Mouse (Mus musculus): ENCODE measurements around the gene Map3k5. TPM values are rescaled to one million over a fixed set of nuclear protein-coding genes. Genes with fewer than 3 reads are reported as not detected.

Gene Map3k5
- polyA plus RNA-seq, 1 experiment from 2014 or later = 4.0 TPM

DNA sequence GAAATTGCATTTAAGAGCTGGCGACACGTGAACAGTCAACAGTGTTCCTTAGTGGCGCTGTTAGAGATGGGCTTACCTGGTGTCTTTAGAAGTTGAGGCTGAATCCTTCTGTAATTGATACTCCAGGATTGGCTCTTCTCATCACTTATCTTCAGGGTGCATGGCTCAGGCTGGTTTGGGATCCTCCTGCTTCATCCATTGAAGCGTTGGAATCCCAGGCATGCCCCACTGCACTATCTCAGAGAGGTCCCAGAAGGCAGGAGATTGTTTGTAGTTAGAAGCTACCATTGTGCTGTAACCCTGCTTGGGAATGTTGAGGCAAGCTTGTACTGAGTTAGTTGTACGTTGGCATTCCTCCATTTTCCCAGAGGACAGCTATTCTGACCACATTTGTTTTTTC lies 13.6 kb downstream of the Map3k5 start:
- ATAC-seq (ENCODE audit: low FRiP score, low TSS enrichment) = no peak
- WGBS = 95% methylated on average over 5 of the region's 5 CpGs
- no peak overlapping the region for H3K4me2 ChIP-seq (replicated peaks; ENCODE audit: low read depth, low read length)
- no peaks in the 10 kb centered on the region for H3K4me1 ChIP-seq (ENCODE audit: control insufficient read depth, insufficient read depth, low read length)
- H3K27me3 ChIP-seq (ENCODE audit: control insufficient read depth, insufficient read depth, low read length) = no peaks in the 10 kb centered on the region
- H3K27ac ChIP-seq (ENCODE audit: low read depth, low read length) = no peak overlapping the region
- H3K9ac ChIP-seq (ENCODE audit: low read depth, low read length) = no peak overlapping the region
- H3K36me3 ChIP-seq (ENCODE audit: control insufficient read depth, insufficient read depth, low read length) = no peaks in the 10 kb centered on the region
- no peak overlapping the region for H3K4me3 ChIP-seq (ENCODE audit: low read length)
- H3K9me3 ChIP-seq (ENCODE audit: control insufficient read depth, low read length) = no peaks in the 10 kb centered on the region

DNA sequence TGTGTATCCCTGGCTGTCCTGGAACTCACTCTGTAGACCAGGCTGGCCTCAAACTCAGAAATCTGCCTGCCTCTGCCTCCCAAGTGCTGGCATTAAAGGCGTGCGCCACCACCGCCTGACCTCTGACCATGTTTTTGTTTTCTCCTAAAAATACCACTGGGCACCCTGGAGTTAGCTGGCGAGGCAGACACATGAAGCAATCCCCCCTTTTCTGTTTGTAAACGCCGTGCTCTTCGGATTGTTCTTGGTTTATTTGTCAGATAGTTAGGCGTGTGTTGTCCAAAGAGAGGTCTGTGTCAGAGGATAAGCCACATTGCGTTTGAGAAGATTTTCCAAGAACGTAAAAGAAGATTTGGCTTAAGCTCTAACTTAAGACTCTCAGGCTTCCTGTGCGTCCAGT lies 14.1 kb downstream of the Map3k5 start:
- Histone ChIP-seq H3K36me3 (ENCODE audit: control insufficient read depth, insufficient read depth, low read length) (no peaks in the 10 kb centered on the region), H3K9ac (ENCODE audit: low read depth, low read length) (no peak overlapping the region), H3K9me3 (ENCODE audit: control insufficient read depth, low read length) (no peaks in the 10 kb centered on the region), H3K27ac (ENCODE audit: low read depth, low read length) (no peak overlapping the region), H3K4me3 (ENCODE audit: low read length) (no peak overlapping the region), H3K27me3 (ENCODE audit: control insufficient read depth, insufficient read depth, low read length) (no peaks in the 10 kb centered on the region), H3K4me2 (replicated peaks; ENCODE audit: low read depth, low read length) (no peak overlapping the region), H3K4me1 (ENCODE audit: control insufficient read depth, insufficient read depth, low read length) (no peaks in the 10 kb centered on the region; the same call in 1 of the 2 replicates)
- no peak for ATAC-seq (ENCODE audit: low FRiP score, low TSS enrichment)
- WGBS = 95% methylated on average over 11 of the region's 11 CpGs

DNA sequence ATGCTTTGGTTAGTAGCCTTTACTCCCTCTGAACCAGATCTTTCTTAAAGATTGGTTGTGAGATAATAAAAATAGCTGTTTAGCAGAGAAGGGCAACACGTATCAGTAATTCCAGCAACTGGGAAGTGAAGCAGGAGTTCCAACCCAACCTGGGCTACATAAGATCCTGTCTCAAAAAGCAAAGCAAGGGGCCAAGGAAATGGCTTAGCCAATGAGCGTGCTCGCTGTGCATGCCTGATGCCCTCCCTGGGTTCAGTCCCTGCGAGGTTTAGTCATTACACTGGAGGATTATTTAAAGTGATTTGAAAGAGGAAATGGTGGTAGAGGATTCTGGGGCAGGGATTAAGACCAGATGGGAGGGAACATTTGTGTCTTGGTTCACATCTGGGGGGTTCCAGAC lies 14.8 kb downstream of the Map3k5 start:
- Histone ChIP-seq H3K4me3 (ENCODE audit: low read length) (no peak overlapping the region), H3K36me3 (ENCODE audit: control insufficient read depth, insufficient read depth, low read length) (no peaks in the 10 kb centered on the region), H3K27ac (ENCODE audit: low read depth, low read length) (no peak overlapping the region)

DNA sequence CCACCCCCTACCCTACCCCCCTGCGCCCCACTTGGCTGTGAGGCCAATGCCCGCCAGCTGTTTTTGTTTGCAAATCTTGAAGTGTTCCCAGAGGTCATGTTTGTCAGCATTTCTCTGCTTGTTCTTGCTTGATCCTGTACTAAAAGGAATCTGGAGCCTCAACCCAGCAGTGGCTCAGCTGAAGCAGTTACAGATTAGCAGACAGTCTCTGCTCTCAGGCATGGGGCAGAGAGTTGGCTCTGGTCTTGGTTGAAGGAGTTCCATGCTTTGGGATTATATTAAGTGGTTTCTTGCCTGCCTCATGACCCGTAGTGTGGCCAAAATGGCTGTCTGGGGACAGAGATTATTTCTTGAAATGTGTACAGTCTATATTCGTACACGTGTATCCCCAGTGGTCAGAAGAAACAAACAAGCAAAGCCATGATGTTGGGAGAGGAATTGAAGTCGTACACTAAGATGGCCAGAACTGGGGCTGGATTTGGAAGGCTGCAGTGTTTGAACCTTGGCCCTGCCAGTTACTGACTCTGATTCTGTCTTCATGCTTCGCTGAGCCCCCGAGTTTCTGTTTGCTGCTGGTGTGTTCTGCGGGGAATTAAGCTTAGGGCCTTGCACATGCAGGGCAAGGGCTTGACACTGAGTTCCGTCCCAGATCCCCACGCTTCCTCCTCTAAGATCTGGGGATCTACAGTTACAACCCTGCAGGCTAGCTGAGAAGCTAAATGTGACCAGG lies 18.9 kb downstream of the Map3k5 start:
- H3K27me3 ChIP-seq (ENCODE audit: control insufficient read depth, insufficient read depth, low read length) = no peaks in the 10 kb centered on the region
- 0 out of 2 replicates have a peak overlapping the region, but pooled peaks have one; percentile 19 for H3K27ac ChIP-seq (ENCODE audit: low read depth, low read length)
- H3K4me1 ChIP-seq (ENCODE audit: control insufficient read depth, insufficient read depth, low read length) = no peaks in the 10 kb centered on the region; the same call in 1 of the 2 replicates
- no peaks in the 10 kb centered on the region for H3K36me3 ChIP-seq (ENCODE audit: control insufficient read depth, insufficient read depth, low read length)
- no peak overlapping the region for H3K4me2 ChIP-seq (replicated peaks; ENCODE audit: low read depth, low read length)
- WGBS = 75% methylated on average over 11 of the region's 11 CpGs
- H3K4me3 ChIP-seq (ENCODE audit: low read length) = no peak overlapping the region
- no peak overlapping the region for H3K9ac ChIP-seq (ENCODE audit: low read depth, low read length)
- ATAC-seq (ENCODE audit: low FRiP score, low TSS enrichment) = peak; percentile 63; the same call in 1 of the 2 replicates
- no peaks in the 10 kb centered on the region for H3K9me3 ChIP-seq (ENCODE audit: control insufficient read depth, low read length)

More for the DNA sequence above, 14.8 kb downstream of the Map3k5 start:
- no peak for ATAC-seq (ENCODE audit: low FRiP score, low TSS enrichment)
- Histone ChIP-seq H3K4me2 (replicated peaks; ENCODE audit: low read depth, low read length) (no peak overlapping the region), H3K27me3 (ENCODE audit: control insufficient read depth, insufficient read depth, low read length) (no peaks in the 10 kb centered on the region), H3K9me3 (ENCODE audit: control insufficient read depth, low read length) (no peaks in the 10 kb centered on the region), H3K4me1 (ENCODE audit: control insufficient read depth, insufficient read depth, low read length) (no peaks in the 10 kb centered on the region; the same call in 1 of the 2 replicates), H3K9ac (ENCODE audit: low read depth, low read length) (no peak overlapping the region)
- WGBS = 76% methylated on average over 4 of the region's 4 CpGs

DNA sequence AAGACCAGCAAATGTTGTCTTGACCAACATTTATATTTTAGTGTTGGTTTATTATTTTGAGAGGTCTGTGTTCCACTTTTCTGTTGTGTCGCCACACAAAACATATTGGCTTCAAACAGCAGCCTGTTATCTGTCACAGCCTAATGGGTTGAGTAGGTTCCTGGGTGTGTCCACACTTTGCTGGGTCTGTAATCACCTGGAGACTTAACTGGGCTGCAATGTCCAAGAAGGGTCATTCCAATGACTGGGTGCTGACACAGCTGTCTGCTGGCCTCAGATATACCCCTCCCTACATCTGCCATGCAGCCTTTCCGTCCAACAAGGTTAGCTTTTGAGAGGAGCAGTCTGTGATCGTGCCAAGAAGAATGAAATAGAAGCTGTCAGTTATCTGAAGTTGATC lies 20.3 kb downstream of the Map3k5 start:
- Histone ChIP-seq H3K27me3 (ENCODE audit: control insufficient read depth, insufficient read depth, low read length) (no peaks in the 10 kb centered on the region), H3K4me3 (ENCODE audit: low read length) (no peak overlapping the region)
- ATAC-seq (ENCODE audit: low FRiP score, low TSS enrichment) = no peak

DNA sequence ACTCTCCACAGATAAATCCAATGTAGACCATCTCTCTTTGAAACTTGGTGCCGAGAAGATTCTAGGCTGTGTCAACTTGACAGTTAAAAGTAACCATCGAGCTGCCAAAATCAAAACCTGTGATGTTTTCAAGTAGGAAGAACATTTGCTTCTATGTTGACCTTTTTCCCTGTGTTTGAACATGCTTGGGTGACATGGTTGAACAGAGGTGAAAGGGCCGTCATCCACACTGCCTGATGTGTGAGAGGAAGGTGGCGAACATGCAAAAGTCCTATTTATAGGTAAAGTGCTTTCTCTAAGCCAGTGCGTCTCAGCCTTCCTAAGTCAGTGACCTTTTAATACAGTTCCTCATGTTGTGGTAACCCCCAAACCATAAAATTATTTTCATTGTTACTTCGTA lies 21.5 kb downstream of the Map3k5 start:
- no peak for ATAC-seq (ENCODE audit: low FRiP score, low TSS enrichment)
- H3K9me3 ChIP-seq (ENCODE audit: control insufficient read depth, low read length) = no peaks in the 10 kb centered on the region
- no peak overlapping the region for H3K9ac ChIP-seq (ENCODE audit: low read depth, low read length)
- no peak overlapping the region for H3K27ac ChIP-seq (ENCODE audit: low read depth, low read length)
- WGBS = 87% methylated on average over 6 of the region's 6 CpGs
- no peaks in the 10 kb centered on the region for H3K36me3 ChIP-seq (ENCODE audit: control insufficient read depth, insufficient read depth, low read length)
- H3K4me1 ChIP-seq (ENCODE audit: control insufficient read depth, insufficient read depth, low read length) = no peaks in the 10 kb centered on the region; the same call in 1 of the 2 replicates
- H3K27me3 ChIP-seq (ENCODE audit: control insufficient read depth, insufficient read depth, low read length) = no peaks in the 10 kb centered on the region
- no peak overlapping the region for H3K4me3 ChIP-seq (ENCODE audit: low read length)
- H3K4me2 ChIP-seq (replicated peaks; ENCODE audit: low read depth, low read length) = no peak overlapping the region

More for the DNA sequence above, 20.3 kb downstream of the Map3k5 start:
- H3K4me2 ChIP-seq (replicated peaks; ENCODE audit: low read depth, low read length) = no peak overlapping the region
- no peaks in the 10 kb centered on the region for H3K36me3 ChIP-seq (ENCODE audit: control insufficient read depth, insufficient read depth, low read length)
- 82% methylated on average over 3 of the region's 3 CpGs for WGBS
- no peak overlapping the region for H3K9ac ChIP-seq (ENCODE audit: low read depth, low read length)
- H3K9me3 ChIP-seq (ENCODE audit: control insufficient read depth, low read length) = no peaks in the 10 kb centered on the region
- H3K4me1 ChIP-seq (ENCODE audit: control insufficient read depth, insufficient read depth, low read length) = no peaks in the 10 kb centered on the region; the same call in 1 of the 2 replicates
- no peak overlapping the region for H3K27ac ChIP-seq (ENCODE audit: low read depth, low read length)

DNA sequence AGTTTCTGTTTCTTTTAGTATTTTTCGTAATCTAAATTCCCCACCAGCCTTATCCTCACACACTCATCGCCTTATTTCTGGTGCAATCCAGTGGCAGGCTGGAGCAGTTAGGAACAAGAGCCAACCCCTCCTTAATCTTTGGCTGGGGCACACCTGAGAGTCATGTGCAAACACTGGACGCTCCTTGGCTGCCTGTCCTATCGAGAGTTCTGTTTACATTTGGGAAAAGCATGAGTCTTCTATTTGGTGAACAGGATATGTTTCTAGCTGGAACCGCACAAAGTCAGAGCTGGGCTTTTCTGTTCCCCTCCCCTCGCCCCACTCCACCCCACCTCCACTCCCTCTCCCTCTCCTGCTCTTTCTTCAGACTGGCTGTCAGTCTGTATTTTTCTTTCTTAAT lies 22.5 kb downstream of the Map3k5 start:
- H3K27me3 ChIP-seq (ENCODE audit: control insufficient read depth, insufficient read depth, low read length) = no peaks in the 10 kb centered on the region
- no peak overlapping the region for H3K4me3 ChIP-seq (ENCODE audit: low read length)
- H3K36me3 ChIP-seq (ENCODE audit: control insufficient read depth, insufficient read depth, low read length) = no peaks in the 10 kb centered on the region
- no peak overlapping the region for H3K27ac ChIP-seq (ENCODE audit: low read depth, low read length)
- no peak overlapping the region for H3K4me2 ChIP-seq (replicated peaks; ENCODE audit: low read depth, low read length)
- no peak for ATAC-seq (ENCODE audit: low FRiP score, low TSS enrichment)
- H3K9me3 ChIP-seq (ENCODE audit: control insufficient read depth, low read length) = no peaks in the 10 kb centered on the region
- no peak overlapping the region for H3K9ac ChIP-seq (ENCODE audit: low read depth, low read length)
- 66% methylated on average over 6 of the region's 6 CpGs for WGBS
- no peaks in the 10 kb centered on the region; the same call in 1 of the 2 replicates for H3K4me1 ChIP-seq (ENCODE audit: control insufficient read depth, insufficient read depth, low read length)

DNA sequence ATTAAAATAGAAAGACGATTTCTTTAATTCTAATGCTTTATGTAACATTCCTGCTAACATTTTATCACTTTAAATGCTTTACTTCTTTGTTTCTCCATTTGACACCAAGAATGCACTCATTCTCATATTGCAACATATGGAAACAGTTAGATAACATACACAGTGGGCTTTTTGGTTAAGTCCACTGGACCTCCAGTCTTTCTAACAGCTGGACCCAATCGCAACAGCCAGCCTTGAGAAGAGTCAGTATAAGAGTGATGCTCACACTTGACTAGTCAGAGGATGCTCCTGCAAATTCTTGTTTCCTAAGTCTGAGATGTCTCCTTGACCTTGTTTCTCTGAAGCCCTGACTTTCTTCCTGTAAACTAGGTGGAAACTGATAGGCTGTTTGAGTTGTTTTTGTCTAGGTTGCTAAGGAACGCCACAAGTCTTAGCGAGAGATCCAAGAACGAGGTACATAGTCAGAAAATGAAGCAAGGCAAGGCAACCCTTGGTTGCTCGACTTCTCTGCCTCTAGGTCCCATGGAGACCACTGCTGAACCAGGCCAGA lies 26.6 kb downstream of the Map3k5 start:
- no peak for ATAC-seq (ENCODE audit: low FRiP score, low TSS enrichment)
- no peak overlapping the region for H3K4me2 ChIP-seq (replicated peaks; ENCODE audit: low read depth, low read length)
- no peaks in the 10 kb centered on the region for H3K4me1 ChIP-seq (ENCODE audit: control insufficient read depth, insufficient read depth, low read length)
- no peaks in the 10 kb centered on the region for H3K9me3 ChIP-seq (ENCODE audit: control insufficient read depth, low read length)
- 80% methylated on average over 6 of the region's 6 CpGs for WGBS
- no peaks in the 10 kb centered on the region for H3K27me3 ChIP-seq (ENCODE audit: control insufficient read depth, insufficient read depth, low read length)
- no peak overlapping the region for H3K27ac ChIP-seq (ENCODE audit: low read depth, low read length)
- H3K4me3 ChIP-seq (ENCODE audit: low read length) = no peak overlapping the region
- no peaks in the 10 kb centered on the region for H3K36me3 ChIP-seq (ENCODE audit: control insufficient read depth, insufficient read depth, low read length)
- no peak overlapping the region for H3K9ac ChIP-seq (ENCODE audit: low read depth, low read length)

DNA sequence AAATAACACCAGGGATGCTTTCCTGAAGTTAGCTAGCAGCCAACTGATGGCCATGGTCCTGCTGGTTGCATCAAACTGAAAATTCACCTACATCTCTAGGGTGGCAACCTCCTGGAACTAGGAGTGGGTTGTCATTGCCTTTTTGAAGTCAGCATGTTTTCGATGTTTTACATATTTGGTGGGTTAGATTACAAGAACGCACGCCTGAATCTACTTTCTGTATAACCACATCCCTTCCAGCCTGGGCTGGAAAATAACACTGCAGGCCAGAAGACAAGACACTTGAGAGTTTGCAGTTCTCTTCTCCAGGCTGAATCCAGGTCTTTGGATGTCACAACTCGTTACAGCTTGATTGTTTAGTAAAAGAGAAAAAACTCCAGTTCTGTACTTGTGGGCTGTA lies 28.5 kb downstream of the Map3k5 start:
- Histone ChIP-seq H3K4me3 (ENCODE audit: low read length) (no peak overlapping the region), H3K27me3 (ENCODE audit: control insufficient read depth, insufficient read depth, low read length) (no peaks in the 10 kb centered on the region), H3K4me2 (replicated peaks; ENCODE audit: low read depth, low read length) (no peak overlapping the region), H3K36me3 (ENCODE audit: control insufficient read depth, insufficient read depth, low read length) (no peaks in the 10 kb centered on the region), H3K27ac (ENCODE audit: low read depth, low read length) (no peak overlapping the region), H3K9me3 (ENCODE audit: control insufficient read depth, low read length) (no peaks in the 10 kb centered on the region), H3K4me1 (ENCODE audit: control insufficient read depth, insufficient read depth, low read length) (no peaks in the 10 kb centered on the region), H3K9ac (ENCODE audit: low read depth, low read length) (no peak overlapping the region)
- WGBS = 82% methylated on average over 4 of the region's 4 CpGs
- ATAC-seq (ENCODE audit: low FRiP score, low TSS enrichment) = no peak

Data from kidney, embryonic 14.5 days (tissue).